Mouse (Mus musculus): ENCODE measurements around the gene Slfn14.
A peak's percentile ranks its signal among the peaks of the same experiment; 100 is the strongest.
"Not testable (repeated sequence)": the region's sequence is repeated elsewhere in the genome, so short reads cannot be mapped to it uniquely, and the experiment has no call there.

The Slfn14 gene

GRCm38 (mm10) chr11:83286566-83286965 lies at the start of gene Slfn14:
Gene Slfn14, minus strand, starts transcription at chr11:83286726.
- no peak for DNase-seq

GRCm38 (mm10) chr11:83335826-83336225 lies 49.3 kb upstream of the Slfn14 start:
- DNase-seq = no peak

- peak; percentile 35 for DNase-seq
Observed at GRCm38 (mm10) chr11:83327427-83327826, 40.9 kb upstream of the Slfn14 start.

- DNase-seq = not testable (repeated sequence)
Observed at GRCm38 (mm10) chr11:83326692-83327091, 40.2 kb upstream of the Slfn14 start.

- DNase-seq = no peak
Observed at GRCm38 (mm10) chr11:83319048-83319447, 32.5 kb upstream of the Slfn14 start.

GRCm38 (mm10) chr11:83312471-83312870 lies 25.9 kb upstream of the Slfn14 start:
- no peak for DNase-seq

- no peak for DNase-seq
Observed at GRCm38 (mm10) chr11:83306700-83307253, 20.3 kb upstream of the Slfn14 start.

- DNase-seq = no peak
Observed at GRCm38 (mm10) chr11:83304485-83304884, 18.0 kb upstream of the Slfn14 start.

- no peak for DNase-seq
Observed at GRCm38 (mm10) chr11:83303751-83304150, 17.2 kb upstream of the Slfn14 start.

GRCm38 (mm10) chr11:83302526-83303251 lies 16.2 kb upstream of the Slfn14 start, which contains the start of gene Pex12:
Gene Pex12, minus strand, starts transcription at chr11:83302586.
- peak; percentile 93 for DNase-seq

- DNase-seq = no peak
Observed at GRCm38 (mm10) chr11:83302124-83302523, 15.6 kb upstream of the Slfn14 start.

GRCm38 (mm10) chr11:83301431-83301831 lies 14.9 kb upstream of the Slfn14 start:
- DNase-seq = no peak

GRCm38 (mm10) chr11:83299724-83300123 lies 13.2 kb upstream of the Slfn14 start:
- no peak for DNase-seq

- DNase-seq = peak; percentile 89
Observed at GRCm38 (mm10) chr11:83298225-83299195, 12.0 kb upstream of the Slfn14 start, which contains the start of gene Ap2b1. Gene Ap2b1, plus strand, starts transcription at chr11:83299024.

- DNase-seq = no peak
Observed at GRCm38 (mm10) chr11:83297816-83298215, 11.3 kb upstream of the Slfn14 start.

GRCm38 (mm10) chr11:83294133-83294532 lies 7.6 kb upstream of the Slfn14 start:
- DNase-seq = no peak

- DNase-seq = no peak
Observed at GRCm38 (mm10) chr11:83293182-83293581, 6.7 kb upstream of the Slfn14 start.

- DNase-seq = no peak
Observed at GRCm38 (mm10) chr11:83292251-83292587, 5.7 kb upstream of the Slfn14 start.

GRCm38 (mm10) chr11:83291375-83292250 lies 5.1 kb upstream of the Slfn14 start:
- DNase-seq = peak; percentile 94

- DNase-seq = no peak
Observed at GRCm38 (mm10) chr11:83289633-83290032, 3.1 kb upstream of the Slfn14 start.

GRCm38 (mm10) chr11:83289036-83289435 lies 2.5 kb upstream of the Slfn14 start:
- no peak for DNase-seq

GRCm38 (mm10) chr11:83285627-83286026 lies 899 bp downstream of the Slfn14 start:
- DNase-seq = no peak
